Mouse (Mus musculus) hindbrain, embryonic 10.5 days (tissue): ENCODE measurements at regions not wholly inside any gene's neighbourhood (a gene's known extent, or its start where the extent isn't known, plus 50 kb on each side); places are given as distances from the start of the nearest gene placed in this dataset.
"Not testable (repeated sequence)": the region's sequence is repeated elsewhere in the genome, so short reads cannot be mapped to it uniquely, and the experiment has no call there.

Experiments used
- DNase-seq: peaks from one replicate; pipeline ENCODE4 v3.0.0-alpha.2; 2017; ENCODE audit warnings: low spot score
- H3K27ac ChIP-seq: fragments of 300-500 bp; sonication (generic); 2 replicates; pipeline ENCODE4 v1.5.1; 2016; ENCODE audit warnings: mild to moderate bottlenecking, moderate library complexity
- H3K27me3 ChIP-seq: fragments of 300-500 bp; sonication (generic); 2 replicates; pipeline ENCODE4 v1.6.1; 2016; ENCODE audit warnings: mild to moderate bottlenecking; ENCODE audit not compliant: poor library complexity, insufficient read depth, severe bottlenecking
- H3K36me3 ChIP-seq: fragments of 300-500 bp; sonication (generic); 2 replicates; pipeline ENCODE4 v1.6.1; 2016; ENCODE audit warnings: mild to moderate bottlenecking, moderate library complexity
- H3K4me1 ChIP-seq: fragments of 300-500 bp; sonication (generic); replicated peaks from 2 replicates; pipeline ENCODE4 v1.6.1; 2016; ENCODE audit warnings: mild to moderate bottlenecking
- H3K4me3 ChIP-seq: fragments of 300-500 bp; sonication (generic); 2 replicates; pipeline ENCODE4 v1.5.1; 2016; ENCODE audit warnings: mild to moderate bottlenecking, moderate library complexity
- H3K9me3 ChIP-seq: fragments of 300-500 bp; sonication (generic); 2 replicates; pipeline ENCODE4 v1.6.1; 2016; ENCODE audit warnings: mild to moderate bottlenecking, moderate library complexity
- WGBS: fragments of 180-500 bp; shearing (Covaris S2); methylation state at CpG from one replicate; pipeline ENCODE4 v1.1.7; 2016; 5-methylcytosine and 5-hydroxymethylcytosine counted together

- Histone ChIP-seq H3K9me3 (no peaks in the 10 kb centered on the region), H3K36me3 (no peaks in the 10 kb centered on the region), H3K4me3 (no peak overlapping the region), H3K27ac (no peak overlapping the region; the same call in 1 of the 2 replicates), H3K4me1 (peaks cover 7% of the 10 kb centered on the region), H3K27me3 (no peaks in the 10 kb centered on the region)
- WGBS, result 88% methylated on average over 6 of the region's 6 CpGs
- DNase-seq, result no peak
These were observed 398.0 kb upstream of the Igfbp7 start for GRCm38 (mm10) chr5:77805796-77806195.

- no peak for DNase-seq
- WGBS, result 75% methylated on average over 1 of the region's 1 CpGs
- H3K27ac ChIP-seq, result no peak overlapping the region
- peaks cover 7% of the 10 kb centered on the region for H3K4me1 ChIP-seq
- H3K4me3 ChIP-seq, result no peak overlapping the region
- no peaks in the 10 kb centered on the region for H3K9me3 ChIP-seq
- no peaks in the 10 kb centered on the region for H3K27me3 ChIP-seq
- no peaks in the 10 kb centered on the region for H3K36me3 ChIP-seq
These were observed 397.5 kb upstream of the Igfbp7 start for GRCm38 (mm10) chr5:77805303-77805702.

- H3K27ac ChIP-seq, result no peak overlapping the region
- H3K27me3 ChIP-seq, result no peaks in the 10 kb centered on the region
- H3K4me3 ChIP-seq, result no peak overlapping the region
- H3K36me3 ChIP-seq, result no peaks in the 10 kb centered on the region
- no peaks in the 10 kb centered on the region for H3K9me3 ChIP-seq
- peaks cover 5% of the 10 kb centered on the region for H3K4me1 ChIP-seq
- 73% methylated on average over 9 of the region's 9 CpGs for WGBS
- DNase-seq, result no peak
These were observed 396.3 kb upstream of the Igfbp7 start for GRCm38 (mm10) chr5:77804113-77804512.

GRCm38 (mm10) chr5:77803562-77803961 lies 395.7 kb upstream of the Igfbp7 start:
- Histone ChIP-seq H3K36me3 (no peaks in the 10 kb centered on the region), H3K4me3 (no peak overlapping the region), H3K27ac (no peak overlapping the region), H3K4me1 (no peaks in the 10 kb centered on the region; the same call in 1 of the 2 replicates), H3K9me3 (no peaks in the 10 kb centered on the region), H3K27me3 (no peaks in the 10 kb centered on the region)
- 67% methylated on average over 6 of the region's 6 CpGs for WGBS
- peak; percentile 60 for DNase-seq

- H3K4me1 ChIP-seq, result no peaks in the 10 kb centered on the region
- 77% methylated on average over 3 of the region's 3 CpGs for WGBS
- no peak for DNase-seq
- no peaks in the 10 kb centered on the region for H3K36me3 ChIP-seq
- H3K4me3 ChIP-seq, result no peak overlapping the region
- no peak overlapping the region for H3K27ac ChIP-seq
- no peaks in the 10 kb centered on the region for H3K9me3 ChIP-seq
- H3K27me3 ChIP-seq, result no peaks in the 10 kb centered on the region
These were observed 389.1 kb upstream of the Igfbp7 start for GRCm38 (mm10) chr5:77796960-77797359.

- Histone ChIP-seq H3K9me3 (no peaks in the 10 kb centered on the region), H3K36me3 (no peaks in the 10 kb centered on the region), H3K27ac (no peak overlapping the region), H3K4me1 (no peaks in the 10 kb centered on the region), H3K27me3 (no peaks in the 10 kb centered on the region), H3K4me3 (no peak overlapping the region)
- no peak for DNase-seq
- 85% methylated on average over 5 of the region's 5 CpGs for WGBS
These were observed 387.9 kb upstream of the Igfbp7 start for GRCm38 (mm10) chr5:77795766-77796165.

- Histone ChIP-seq H3K36me3 (no peaks in the 10 kb centered on the region), H3K9me3 (no peaks in the 10 kb centered on the region), H3K27ac (no peak overlapping the region), H3K27me3 (no peaks in the 10 kb centered on the region), H3K4me1 (no peaks in the 10 kb centered on the region), H3K4me3 (no peak overlapping the region)
- no peak for DNase-seq
- WGBS, result 77% methylated on average over 2 of the region's 2 CpGs
These were observed 376.1 kb upstream of the Igfbp7 start for GRCm38 (mm10) chr5:77783953-77784352.

GRCm38 (mm10) chr5:77762426-77763042 lies 354.7 kb upstream of the Igfbp7 start:
- H3K27ac ChIP-seq, result no peak overlapping the region
- H3K4me1 ChIP-seq, result no peaks in the 10 kb centered on the region
- no peak overlapping the region for H3K4me3 ChIP-seq
- 0 out of 2 replicates have a peak, but pooled peaks cover 7% of the 10 kb centered on the region for H3K9me3 ChIP-seq
- 79% methylated on average over 6 of the region's 6 CpGs for WGBS
- H3K27me3 ChIP-seq, result no peaks in the 10 kb centered on the region
- no peak for DNase-seq
- H3K36me3 ChIP-seq, result no peaks in the 10 kb centered on the region

GRCm38 (mm10) chr5:77762013-77762412 lies 354.2 kb upstream of the Igfbp7 start:
- WGBS, result 84% methylated on average over 6 of the region's 6 CpGs
- H3K36me3 ChIP-seq, result no peaks in the 10 kb centered on the region
- H3K4me1 ChIP-seq, result no peaks in the 10 kb centered on the region
- DNase-seq, result no peak
- H3K4me3 ChIP-seq, result no peak overlapping the region
- 0 out of 2 replicates have a peak, but pooled peaks cover 7% of the 10 kb centered on the region for H3K9me3 ChIP-seq
- H3K27me3 ChIP-seq, result no peaks in the 10 kb centered on the region
- H3K27ac ChIP-seq, result no peak overlapping the region

GRCm38 (mm10) chr5:77748933-77749332 lies 341.1 kb upstream of the Igfbp7 start:
- Histone ChIP-seq H3K4me1 (no peaks in the 10 kb centered on the region), H3K27ac (no peak overlapping the region), H3K27me3 (no peaks in the 10 kb centered on the region), H3K36me3 (no peaks in the 10 kb centered on the region), H3K9me3 (no peaks in the 10 kb centered on the region), H3K4me3 (no peak overlapping the region)
- 98% methylated on average over 1 of the region's 1 CpGs for WGBS
- DNase-seq, result no peak

- no peaks in the 10 kb centered on the region for H3K36me3 ChIP-seq
- no peak overlapping the region for H3K4me3 ChIP-seq
- H3K4me1 ChIP-seq, result no peaks in the 10 kb centered on the region
- H3K9me3 ChIP-seq, result no peaks in the 10 kb centered on the region
- no peak overlapping the region for H3K27ac ChIP-seq
- WGBS, result 76% methylated on average over 5 of the region's 5 CpGs
- DNase-seq, result no peak
- H3K27me3 ChIP-seq, result no peaks in the 10 kb centered on the region
These were observed 338.8 kb upstream of the Igfbp7 start for GRCm38 (mm10) chr5:77746604-77747003.

- WGBS, result 76% methylated on average over 3 of the region's 3 CpGs
- Histone ChIP-seq H3K27ac (no peak overlapping the region), H3K9me3 (no peaks in the 10 kb centered on the region), H3K27me3 (no peaks in the 10 kb centered on the region), H3K4me1 (no peaks in the 10 kb centered on the region), H3K36me3 (no peaks in the 10 kb centered on the region), H3K4me3 (no peak overlapping the region)
- DNase-seq, result no peak
These were observed 335.6 kb upstream of the Igfbp7 start for GRCm38 (mm10) chr5:77743467-77743866.

GRCm38 (mm10) chr5:77730286-77730685 lies 322.4 kb upstream of the Igfbp7 start:
- H3K27ac ChIP-seq, result peak overlapping the region; percentile 50; the same call in 1 of the 2 replicates

GRCm38 (mm10) chr5:77681592-77681991 lies 273.8 kb upstream of the Igfbp7 start:
- H3K36me3 ChIP-seq, result no peaks in the 10 kb centered on the region
- no peak overlapping the region for H3K27ac ChIP-seq
- H3K9me3 ChIP-seq, result no peaks in the 10 kb centered on the region
- DNase-seq, result no peak
- H3K27me3 ChIP-seq, result no peaks in the 10 kb centered on the region
- H3K4me3 ChIP-seq, result no peak overlapping the region
- 69% methylated on average over 3 of the region's 3 CpGs for WGBS
- no peaks in the 10 kb centered on the region for H3K4me1 ChIP-seq

More at GRCm38 (mm10) chr5:77730286-77730685, 322.4 kb upstream of the Igfbp7 start:
- not testable (repeated sequence) for H3K4me3 ChIP-seq, H3K9me3 ChIP-seq, H3K36me3 ChIP-seq, H3K27me3 ChIP-seq, DNase-seq
- WGBS, result 60% methylated on average over 4 of the region's 4 CpGs
- H3K4me1 ChIP-seq, result peaks cover 11% of the 10 kb centered on the region
